ENCODE assay signal across 25 mouse cellular contexts in genomic region chr11:112609277-112609676, GRCm38 (mm10).
"Had no signal": no experiment of that assay in that cellular context is flagged by ENCODE, and none has a peak within 500 bp of the region (broad histone marks: within the 10 kb centered on the region; RNA-seq: fewer than 3 reads in every experiment).

No protein-coding gene starts in this region.

- H3K4me1 ChIP-seq: heart, embryonic 15.5 days; hindbrain, embryonic 13.5 days; hindbrain, embryonic 15.5 days; liver, embryonic 12.5 days had no signal

- H3K27ac ChIP-seq: heart, adult 2 months; heart, embryonic 13.5 days; heart, embryonic 15.5 days; hindbrain, embryonic 13.5 days; hindbrain, embryonic 15.5 days; hindbrain, postnatal 0 days; limb, embryonic 13.5 days; limb, embryonic 15.5 days; liver, embryonic 12.5 days; liver, embryonic 14.5 days had no signal

- H3K4me3 ChIP-seq: heart, adult 2 months; heart, embryonic 13.5 days; heart, embryonic 15.5 days; hindbrain, embryonic 13.5 days; hindbrain, embryonic 15.5 days; limb, embryonic 13.5 days; limb, embryonic 15.5 days; liver, embryonic 12.5 days had no signal

- H3K9me3 ChIP-seq: heart, embryonic 13.5 days; heart, embryonic 15.5 days; hindbrain, embryonic 13.5 days; hindbrain, embryonic 15.5 days; limb, embryonic 13.5 days; limb, embryonic 15.5 days; liver, embryonic 12.5 days had no signal

- H3K4me2 ChIP-seq: heart, embryonic 11.5 days; heart, embryonic 13.5 days; heart, embryonic 15.5 days; hindbrain, embryonic 13.5 days; hindbrain, embryonic 15.5 days; limb, embryonic 13.5 days; limb, embryonic 15.5 days; liver, embryonic 12.5 days had no signal

- DNase-seq: gastrocnemius, postnatal 14 days; gastrocnemius, postnatal 36 days; heart, adult 11 months; heart, adult 2 months; heart, postnatal 14 days; heart, postnatal 36 days; kidney, adult 11 months; kidney, adult 2 months; kidney, adult 9 months; kidney, postnatal 14 days; kidney, postnatal 36 days; layer of hippocampus, adult 9-11 months; layer of hippocampus, postnatal 36 days; left cerebral cortex, postnatal 4 days had no signal

- H3K9ac ChIP-seq: heart, embryonic 13.5 days; heart, embryonic 15.5 days; hindbrain, embryonic 13.5 days; hindbrain, embryonic 15.5 days; limb, embryonic 13.5 days; limb, embryonic 15.5 days; liver, embryonic 12.5 days; liver, embryonic 14.5 days had no signal

- H3K36me3 ChIP-seq: heart, embryonic 13.5 days; heart, embryonic 15.5 days; hindbrain, embryonic 13.5 days; hindbrain, embryonic 15.5 days; limb, embryonic 13.5 days; limb, embryonic 15.5 days; liver, embryonic 12.5 days had no signal

- H3K27me3 ChIP-seq: heart, embryonic 13.5 days; heart, embryonic 15.5 days; hindbrain, embryonic 13.5 days; hindbrain, embryonic 15.5 days; limb, embryonic 13.5 days; limb, embryonic 15.5 days; liver, embryonic 12.5 days had no signal

- ATAC-seq: hindbrain, postnatal 0 days; intestine, embryonic 16.5 days; liver, embryonic 12.5 days had no signal
